Mouse (Mus musculus) ES-E14 (cell line): ENCODE results near the gene Zbtb43. TPM values are rescaled to one million over a fixed set of nuclear protein-coding genes. Genes with fewer than 3 reads are reported as not detected.

Experiments
- DNase-seq: peaks from one replicate; pipeline ENCODE4 v3.0.0-alpha.2; 2013; ENCODE audit warnings: low read depth, low spot score
- H3K27ac ChIP-seq: 2 replicates; pipeline ENCODE4 v1.5.1; 2012; ENCODE audit warnings: low read depth, mild to moderate bottlenecking, low read length, moderate library complexity, mixed read lengths; ENCODE audit not compliant: poor library complexity, insufficient read depth, severe bottlenecking
- H3K36me3 ChIP-seq: 2 replicates; pipeline ENCODE4 v1.6.1; 2012; ENCODE audit warnings: mild to moderate bottlenecking, low read length, moderate library complexity, mixed read lengths; ENCODE audit not compliant: control insufficient read depth, poor library complexity, insufficient read depth, severe bottlenecking
- H3K4me1 ChIP-seq, 2 experiments: fragments of 150-350 bp in 1 of 2; sonication (generic) in 1 of 2; 2 replicates each; pipeline ENCODE4 v1.6.1; 2012; ENCODE audit warnings: low read length in 2 of 2, mild to moderate bottlenecking in 1 of 2, mixed read lengths in 1 of 2; ENCODE audit not compliant: control insufficient read depth in 2 of 2, insufficient read depth in 2 of 2, poor library complexity in 1 of 2
- H3K4me3 ChIP-seq, 2 experiments: fragments of 150-350 bp in 1 of 2; sonication (generic) in 1 of 2; 2 replicates each; pipeline ENCODE4 v1.5.1; 2012; ENCODE audit warnings: low read length in 2 of 2, low read depth in 1 of 2, mild to moderate bottlenecking in 1 of 2, mixed read lengths in 1 of 2; ENCODE audit not compliant: insufficient read depth in 1 of 2, poor library complexity in 1 of 2, severe bottlenecking in 1 of 2
- H3K9ac ChIP-seq: 2 replicates; pipeline ENCODE4 v1.6.1; 2012; ENCODE audit warnings: low read depth, mild to moderate bottlenecking, low read length, mixed read lengths; ENCODE audit not compliant: poor library complexity, insufficient read depth, severe bottlenecking
- H3K9me3 ChIP-seq: fragments of 150-350 bp; sonication (generic); 2 replicates; pipeline ENCODE4 v1.6.1; 2012; ENCODE audit warnings: low read depth, mild to moderate bottlenecking, low read length; ENCODE audit not compliant: control insufficient read depth, insufficient read depth
- CHD2 ChIP-seq: IDR thresholded peaks from 2 replicates; pipeline ENCODE4 v1.6.1; 2014; ENCODE audit warnings: mild to moderate bottlenecking, low read depth, low read length, inconsistent platforms
- HCFC1 ChIP-seq: IDR thresholded peaks from 2 replicates; pipeline ENCODE4 v1.6.1; 2012; ENCODE audit warnings: low read length, inconsistent platforms, borderline replicate concordance; ENCODE audit not compliant: insufficient read depth
- MAFK ChIP-seq: IDR thresholded peaks from 2 replicates; pipeline ENCODE4 v1.6.1; 2014; ENCODE audit warnings: mild to moderate bottlenecking, low read depth, low read length, inconsistent platforms; ENCODE audit not compliant: insufficient read depth
- ZC3H11A ChIP-seq: IDR thresholded peaks from 2 replicates; pipeline ENCODE4 v1.6.1; 2012; ENCODE audit warnings: low read depth, mild to moderate bottlenecking, inconsistent platforms, low read length, borderline replicate concordance
- ZNF384 ChIP-seq: IDR thresholded peaks from 2 replicates; pipeline ENCODE4 v1.6.1; 2012; ENCODE audit warnings: low read depth, low read length, inconsistent platforms
- in situ Hi-C, 2 experiments: fragments of 600-800 bp; cut with MboI; formaldehyde crosslinking; loops; one replicate each; pipeline ENCODE4 v1.15.1; 2025; ENCODE audit warnings: low sequenced_read_pairs in 2 of 2, inconsistent platforms in 1 of 2; ENCODE audit not compliant: unreplicated experiment in 2 of 2
- total RNA-seq: library from RNA; depleted of rRNA; stranded (reverse); fragments of 300-350 nt; gene quantifications from 2 replicates; pipeline ENCODE4 v1.2.3, GENCODE M21; 2012

The Zbtb43 gene
- total RNA-seq, 1 experiment, result 31.3 TPM

- Histone ChIP-seq H3K36me3 (peaks cover 47% of the 10 kb centered on the region), H3K4me3 (no peak overlapping the region), H3K9me3 (no peaks in the 10 kb centered on the region), H3K4me1 (peaks cover 19 to 29% of the 10 kb centered on the region in 2 experiments), H3K27ac (no peak overlapping the region; the same call in 1 of the 2 replicates), H3K9ac (no peak overlapping the region)
- in situ Hi-C loops, result no loop called here
- no peak for TF ChIP-seq CHD2
- TF ChIP-seq ZC3H11A, result no peak
- TF ChIP-seq MAFK, result no peak
- no peak for TF ChIP-seq ZNF384
- TF ChIP-seq HCFC1, result no peak
- no peak for DNase-seq
Measured at GRCm38 (mm10) chr2:33456696-33457095, 11.7 kb downstream of the Zbtb43 start.

- in situ Hi-C loops, result no loop called here
- Histone ChIP-seq H3K27ac (no peak overlapping the region), H3K4me1 (peaks cover 19 to 27% of the 10 kb centered on the region in 2 experiments), H3K9me3 (no peaks in the 10 kb centered on the region), H3K4me3 (no peak overlapping the region), H3K9ac (no peak overlapping the region), H3K36me3 (peaks cover 51% of the 10 kb centered on the region)
- DNase-seq, result no peak
- TF ChIP-seq HCFC1 (no peak), ZC3H11A (no peak), CHD2 (no peak), ZNF384 (no peak), MAFK (no peak)
Measured at GRCm38 (mm10) chr2:33456242-33456641, 12.1 kb downstream of the Zbtb43 start.

- TF ChIP-seq CHD2 (no peak), ZC3H11A (no peak), HCFC1 (no peak), ZNF384 (no peak), MAFK (no peak)
- no peak for DNase-seq
- in situ Hi-C loops, result no loop called here
- Histone ChIP-seq H3K9me3 (no peaks in the 10 kb centered on the region), H3K27ac (no peak overlapping the region), H3K4me3 (no peak overlapping the region), H3K36me3 (peaks cover 58% of the 10 kb centered on the region), H3K9ac (no peak overlapping the region), H3K4me1 (peaks cover 20 to 26% of the 10 kb centered on the region in 2 experiments)
Measured at GRCm38 (mm10) chr2:33455350-33455749, 13.0 kb downstream of the Zbtb43 start.

- peaks cover 57% of the 10 kb centered on the region for H3K36me3 ChIP-seq
- H3K4me3 ChIP-seq, result no peak overlapping the region
- H3K9ac ChIP-seq, result no peak overlapping the region
- H3K27ac ChIP-seq, result no peak overlapping the region
- in situ Hi-C loops, result no loop called here
- no peak for DNase-seq
- peaks cover 22 to 25% of the 10 kb centered on the region in 2 experiments for H3K4me1 ChIP-seq
- H3K9me3 ChIP-seq, result no peaks in the 10 kb centered on the region
- TF ChIP-seq ZNF384 (no peak), MAFK (no peak), HCFC1 (no peak)
Measured at GRCm38 (mm10) chr2:33454816-33455215, 13.5 kb downstream of the Zbtb43 start.

- TF ChIP-seq HCFC1 (no peak), CHD2 (no peak), MAFK (no peak), ZNF384 (no peak), ZC3H11A (no peak)
- H3K4me3 ChIP-seq, result no peak overlapping the region
- H3K4me1 ChIP-seq, result peaks cover 24 to 25% of the 10 kb centered on the region in 2 experiments
- peaks cover 61% of the 10 kb centered on the region for H3K36me3 ChIP-seq
- H3K27ac ChIP-seq, result no peak overlapping the region
- no peaks in the 10 kb centered on the region for H3K9me3 ChIP-seq
- no peak overlapping the region for H3K9ac ChIP-seq
- in situ Hi-C loops, result no loop called here
- no peak for DNase-seq
Measured at GRCm38 (mm10) chr2:33453476-33453875, 14.9 kb downstream of the Zbtb43 start.
